Mouse (Mus musculus) embryo, embryonic 11 days (tissue): ENCODE measurements around the gene Ube2d1.
A peak's percentile ranks its signal among the peaks of the same experiment; 100 is the strongest.

ENCODE experiments used
- DNase-seq: peaks from one replicate; pipeline ENCODE4 v3.0.0-alpha.2; 2015

The Ube2d1 gene

DNA sequence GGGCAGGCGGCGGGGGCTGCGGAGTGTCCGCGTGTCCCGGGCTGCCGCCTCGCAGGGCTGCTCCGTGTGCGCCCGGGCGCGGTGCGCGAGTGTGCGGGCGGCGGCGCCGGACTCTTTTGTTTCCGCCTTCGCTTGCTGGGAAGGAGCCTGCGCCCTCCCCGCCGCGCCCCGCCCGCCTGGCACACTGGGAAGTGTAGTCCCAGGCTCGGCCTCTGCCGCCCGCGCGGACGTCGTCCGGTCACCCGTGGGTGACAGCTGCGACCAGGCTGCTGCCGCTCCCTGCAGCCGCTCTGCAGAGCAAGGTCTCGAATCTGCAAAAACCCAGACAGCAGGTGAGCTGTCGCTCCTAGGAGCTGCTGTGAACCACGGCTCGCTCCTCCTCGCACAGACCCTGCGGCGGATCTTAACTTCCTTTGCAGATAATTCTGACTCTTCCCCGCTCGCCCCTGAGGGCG lies at the start of gene Ube2d1:
TSS of gene Ube2d1 (minus strand) at position 137 of the 455 bp plus-strand sequence.
- DNase-seq = peak; percentile 91

DNA sequence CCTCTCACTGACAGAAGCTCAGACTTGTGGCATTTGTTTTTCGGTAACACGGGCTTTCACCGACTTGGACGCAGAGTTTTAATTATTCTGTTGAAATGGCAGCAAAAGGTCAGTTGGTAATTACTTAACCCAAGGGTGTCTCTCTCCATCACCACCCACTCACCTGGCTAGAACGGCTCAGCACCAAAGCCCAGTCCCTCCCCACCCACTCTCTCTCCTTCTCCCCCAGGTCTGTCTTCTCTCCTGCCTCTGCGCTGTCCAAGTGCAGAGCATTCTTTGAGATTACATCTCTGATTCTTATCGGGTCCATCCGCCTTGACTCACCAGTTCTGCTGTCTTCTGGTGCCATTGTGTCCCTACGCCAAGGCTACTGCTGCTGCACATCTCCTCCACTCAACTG lies 47.8 kb upstream of the Ube2d1 start:
- DNase-seq = no peak

DNA sequence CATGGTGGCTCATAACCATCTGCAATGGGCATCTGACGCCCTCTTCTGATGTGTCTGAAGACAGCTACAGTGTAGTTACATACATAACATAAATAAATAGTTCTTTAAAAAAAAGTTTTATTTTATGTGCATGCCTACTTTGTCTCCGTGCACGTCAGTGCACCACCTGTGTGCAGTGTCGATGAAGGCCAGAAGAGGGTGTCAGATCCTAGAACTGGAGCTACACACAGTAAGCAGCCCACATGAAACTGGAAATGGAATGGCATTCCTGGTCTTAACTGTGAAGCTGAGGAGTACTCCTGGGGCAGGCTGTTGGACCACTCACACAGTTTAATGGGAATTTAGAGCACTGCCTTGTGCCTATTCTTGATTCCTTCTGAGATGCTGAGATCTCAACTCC lies 47.3 kb upstream of the Ube2d1 start:
- no peak for DNase-seq

DNA sequence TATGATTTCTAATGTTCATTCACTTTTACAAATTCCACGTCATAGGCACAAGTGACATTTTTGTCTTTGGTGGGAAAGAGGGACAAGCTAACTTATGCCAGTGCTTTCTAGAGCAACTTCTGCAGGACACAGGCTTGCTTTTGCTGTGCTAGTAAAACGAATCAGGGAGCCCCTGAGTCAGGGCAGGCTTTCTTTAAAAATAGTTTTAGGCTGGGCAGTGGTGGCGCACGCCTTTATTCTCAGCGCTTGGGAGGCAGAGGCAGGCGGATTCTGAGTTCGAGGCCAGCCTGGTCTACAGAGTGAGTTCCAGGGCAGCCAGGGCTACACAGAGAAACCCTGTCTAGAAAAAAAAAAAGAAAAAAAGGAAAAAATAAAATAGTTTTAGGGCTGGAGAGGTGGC lies 46.8 kb upstream of the Ube2d1 start:
- no peak for DNase-seq

- no peak for DNase-seq
Observed at GRCm38 (mm10) chr10:71330070-71330469, 45.0 kb upstream of the Ube2d1 start.

- no peak for DNase-seq
Observed at GRCm38 (mm10) chr10:71329295-71329694, 44.2 kb upstream of the Ube2d1 start.

- DNase-seq = no peak
Observed at GRCm38 (mm10) chr10:71328870-71329269, 43.8 kb upstream of the Ube2d1 start.

- no peak for DNase-seq
Observed at GRCm38 (mm10) chr10:71328382-71328781, 43.3 kb upstream of the Ube2d1 start.

GRCm38 (mm10) chr10:71327386-71327785 lies 42.3 kb upstream of the Ube2d1 start:
- DNase-seq = no peak

DNA sequence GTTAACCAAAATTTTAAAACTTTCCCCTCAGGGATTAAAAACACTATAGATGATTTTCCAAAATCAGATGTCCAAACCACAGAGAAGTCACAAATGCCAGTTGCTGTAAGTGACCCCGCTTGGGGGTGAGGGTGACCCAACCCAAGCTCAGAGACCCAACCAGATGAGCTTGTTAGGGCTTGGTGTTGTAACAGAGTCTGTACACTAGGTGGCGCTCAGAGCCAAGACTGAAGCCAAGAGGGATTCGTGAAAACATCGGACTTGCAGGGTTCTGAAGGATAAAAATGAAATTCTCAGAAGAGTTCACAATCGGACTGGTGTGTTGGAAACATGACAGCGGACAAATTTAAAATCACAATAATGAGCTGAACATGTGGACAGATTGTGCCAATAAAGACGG lies 41.7 kb upstream of the Ube2d1 start:
- DNase-seq = peak; percentile 78

DNA sequence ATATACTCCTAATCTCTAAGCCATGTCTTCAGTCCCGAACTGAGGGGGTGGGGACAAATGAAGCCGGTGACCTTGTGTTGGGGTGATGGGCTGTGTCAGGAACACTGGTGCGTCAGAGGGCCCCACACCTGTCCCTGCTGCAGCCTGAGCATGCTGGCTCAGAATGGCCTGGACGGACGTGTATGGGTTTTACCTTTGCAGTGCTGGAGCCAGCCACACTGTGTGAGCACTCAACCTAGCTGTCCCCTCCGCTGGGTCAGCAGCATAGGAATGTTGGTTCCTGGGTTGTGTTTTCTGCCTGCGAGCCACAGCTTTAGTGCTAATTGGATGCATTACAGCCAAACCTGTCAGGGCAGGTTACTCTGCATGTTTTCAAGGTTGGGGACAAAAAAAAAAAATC lies 41.1 kb upstream of the Ube2d1 start:
- DNase-seq = no peak

DNA sequence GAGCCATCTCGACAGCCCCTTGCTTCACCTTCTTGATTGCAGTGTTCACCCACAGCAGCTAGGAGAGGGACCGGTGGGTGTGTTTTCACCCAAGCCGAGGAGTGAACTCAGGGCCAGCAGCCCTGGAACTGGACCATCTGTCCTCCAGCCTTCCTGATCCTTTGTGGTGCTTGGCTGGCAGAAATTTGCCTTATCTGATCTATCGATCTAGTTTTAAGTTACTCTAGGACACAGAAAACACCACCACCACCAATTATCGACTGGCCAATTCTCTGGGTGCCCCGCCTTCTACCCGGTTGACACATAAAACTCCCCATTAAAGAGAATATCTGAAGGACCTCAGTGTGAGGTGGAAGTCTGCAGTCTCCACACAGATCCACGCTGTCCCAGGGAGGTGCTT lies 38.6 kb upstream of the Ube2d1 start:
- DNase-seq = no peak

- DNase-seq = no peak
Observed at GRCm38 (mm10) chr10:71316497-71316896, 31.4 kb upstream of the Ube2d1 start.

DNA sequence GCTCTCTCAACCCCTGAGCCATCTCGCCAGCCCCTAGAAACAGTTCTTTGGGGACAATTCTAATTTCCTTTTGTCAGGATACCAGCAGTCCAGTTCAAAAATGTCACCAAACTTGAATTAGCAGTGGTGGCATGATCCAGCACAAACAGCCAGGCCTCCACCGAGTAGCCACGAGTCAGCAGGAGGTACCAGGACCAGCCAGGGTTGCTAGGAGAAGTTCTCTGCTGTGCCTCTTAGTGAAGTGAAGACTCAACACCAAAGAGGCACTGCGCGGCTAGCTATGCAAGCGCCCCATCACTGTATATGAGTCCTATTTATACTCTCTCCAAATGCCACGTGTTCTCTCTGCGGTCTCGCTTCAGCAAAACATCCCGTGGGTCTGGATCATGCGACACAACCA lies 31.0 kb upstream of the Ube2d1 start:
- no peak for DNase-seq

DNA sequence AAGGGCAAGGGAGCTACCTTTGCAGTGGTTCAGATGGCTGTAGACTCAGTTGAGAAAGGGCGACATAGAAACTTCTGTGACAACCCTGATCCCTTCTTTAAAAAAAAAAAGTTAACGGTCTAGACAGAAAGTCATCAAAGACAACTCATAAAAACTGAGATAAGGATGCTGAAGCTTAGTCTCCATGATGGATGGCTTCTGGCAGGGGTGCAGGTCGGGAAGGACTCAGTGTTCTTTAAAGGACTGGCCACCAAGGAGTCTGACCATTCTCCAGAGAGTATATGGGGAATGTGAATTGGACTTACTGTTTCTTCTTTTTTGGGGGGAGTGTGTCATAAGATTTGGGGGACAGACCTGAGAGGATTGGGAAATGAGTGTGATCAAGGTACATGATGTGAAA lies 29.5 kb upstream of the Ube2d1 start:
- DNase-seq = no peak

- DNase-seq = no peak
Observed at GRCm38 (mm10) chr10:71310288-71310687, 25.2 kb upstream of the Ube2d1 start.

DNA sequence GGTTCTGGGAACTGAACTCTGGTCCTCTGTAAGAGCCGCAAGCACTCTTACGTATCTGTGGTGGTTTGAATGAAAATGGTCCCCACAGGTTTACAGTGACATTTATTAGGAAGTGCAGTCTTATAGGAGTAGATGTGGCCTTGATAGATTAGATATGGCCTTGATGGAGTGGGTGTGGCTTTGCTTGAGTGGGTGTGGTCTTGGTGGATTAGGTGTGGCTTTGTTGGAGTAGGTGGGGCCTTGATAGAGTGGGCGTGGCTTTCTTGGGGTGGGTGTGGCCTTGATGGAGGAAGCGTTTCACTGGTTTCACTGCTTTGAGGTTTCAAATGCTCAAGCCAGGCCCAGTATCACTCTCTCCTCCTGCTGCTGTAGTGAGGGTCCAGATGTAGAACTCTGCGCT lies 23.1 kb upstream of the Ube2d1 start:
- no peak for DNase-seq

GRCm38 (mm10) chr10:71306759-71307158 lies 21.7 kb upstream of the Ube2d1 start:
- DNase-seq = no peak

DNA sequence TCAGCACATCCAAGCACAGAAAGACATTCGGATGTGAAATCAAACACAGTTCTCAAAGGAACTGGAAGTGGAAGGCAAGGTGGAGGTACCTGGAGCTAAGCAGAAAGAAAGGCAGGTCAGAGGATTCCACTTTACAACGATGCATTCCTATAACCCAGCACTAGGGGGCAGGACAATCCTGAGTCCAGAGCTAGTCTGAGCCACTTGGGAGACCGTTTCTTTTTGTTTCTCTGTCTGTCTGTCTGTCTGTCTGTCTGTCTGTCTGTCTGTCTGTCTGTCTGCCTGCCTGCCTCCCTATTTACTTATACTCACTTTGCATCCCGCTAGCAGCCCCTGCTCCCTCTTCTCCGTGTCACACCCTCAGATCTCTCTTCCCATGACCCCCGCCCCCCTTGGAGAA lies 21.1 kb upstream of the Ube2d1 start:
- peak; percentile 66 for DNase-seq

DNA sequence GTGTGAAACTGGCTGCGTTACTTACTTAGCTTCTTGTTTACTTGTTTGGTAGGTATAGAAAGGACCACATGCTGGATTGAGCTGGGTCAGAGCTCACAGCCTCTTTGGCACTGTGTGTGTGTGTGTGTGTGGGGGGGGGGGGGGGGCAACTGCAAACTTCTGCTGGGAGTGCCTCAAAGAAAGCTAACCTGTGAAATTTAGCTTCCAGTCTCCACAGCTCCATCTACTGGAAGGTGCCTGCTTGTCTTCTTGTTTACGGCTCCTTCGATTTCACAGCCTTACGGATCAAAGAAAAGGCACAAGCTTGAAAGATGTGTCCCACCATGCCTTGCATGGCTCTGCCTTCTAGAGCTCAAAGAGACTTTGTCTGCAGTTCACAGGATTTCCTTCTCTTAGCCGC lies 17.4 kb upstream of the Ube2d1 start:
- DNase-seq = peak; percentile 58

DNA sequence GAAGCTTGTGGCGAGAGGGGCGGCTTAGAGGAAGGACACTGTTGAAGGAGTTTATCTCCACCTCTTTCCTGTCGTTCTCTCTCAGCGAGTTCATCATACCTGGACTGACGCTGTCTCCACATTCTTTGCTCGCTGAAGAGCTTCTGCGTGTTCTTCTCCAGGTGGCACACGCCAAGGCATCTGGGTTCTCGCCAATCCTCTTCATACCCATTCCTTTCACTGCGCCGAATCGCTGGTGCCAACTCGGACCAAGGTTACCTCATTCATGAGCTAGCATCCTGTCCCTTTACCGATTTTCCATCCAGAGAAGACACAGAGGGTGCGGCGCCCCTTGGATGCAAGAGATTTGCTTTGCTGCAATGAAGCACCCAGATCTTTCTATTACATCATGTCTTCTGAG lies 15.1 kb upstream of the Ube2d1 start:
- no peak for DNase-seq

- DNase-seq = no peak
Observed at GRCm38 (mm10) chr10:71293245-71293644, 8.2 kb upstream of the Ube2d1 start.

DNA sequence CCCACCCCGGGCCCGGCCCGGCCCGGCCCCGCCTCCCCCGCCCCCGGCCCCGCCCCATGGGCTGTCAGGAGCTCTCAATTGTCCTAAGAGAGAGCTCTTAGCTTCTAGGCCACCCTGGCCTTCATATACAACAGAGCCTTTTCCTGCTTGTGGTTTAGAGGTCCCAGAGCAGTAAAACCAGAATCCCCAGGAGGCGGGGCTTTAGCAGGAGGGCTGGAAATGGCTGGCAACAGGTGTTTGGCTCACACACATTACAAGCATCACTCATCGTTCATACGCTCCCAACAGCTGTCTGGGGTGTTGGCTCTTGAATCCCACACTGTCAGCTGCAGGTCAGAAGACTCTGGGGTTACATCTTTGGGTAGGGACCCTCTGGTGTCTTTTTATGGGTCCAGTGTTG lies 7.2 kb upstream of the Ube2d1 start:
- peak; percentile 44 for DNase-seq

DNA sequence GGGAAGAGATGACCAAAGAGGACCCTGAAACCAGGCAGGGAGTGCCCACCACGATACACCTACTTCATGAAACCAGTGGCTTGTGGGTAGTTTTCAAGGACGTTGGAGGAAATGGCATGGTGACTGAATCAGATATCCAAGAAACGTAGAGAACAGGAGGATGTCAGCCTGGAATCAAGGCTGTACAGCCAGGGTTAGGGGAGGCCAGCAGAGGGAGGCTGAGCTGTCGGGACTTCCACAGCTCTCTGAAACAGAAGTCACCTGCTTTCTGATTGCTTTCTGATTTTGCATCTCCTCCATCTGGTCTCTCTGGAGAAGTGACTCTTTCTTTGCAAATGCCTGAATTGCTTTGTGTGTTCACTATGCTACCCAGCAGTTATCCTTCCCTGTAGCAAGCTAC lies 6.7 kb upstream of the Ube2d1 start:
- no peak for DNase-seq

DNA sequence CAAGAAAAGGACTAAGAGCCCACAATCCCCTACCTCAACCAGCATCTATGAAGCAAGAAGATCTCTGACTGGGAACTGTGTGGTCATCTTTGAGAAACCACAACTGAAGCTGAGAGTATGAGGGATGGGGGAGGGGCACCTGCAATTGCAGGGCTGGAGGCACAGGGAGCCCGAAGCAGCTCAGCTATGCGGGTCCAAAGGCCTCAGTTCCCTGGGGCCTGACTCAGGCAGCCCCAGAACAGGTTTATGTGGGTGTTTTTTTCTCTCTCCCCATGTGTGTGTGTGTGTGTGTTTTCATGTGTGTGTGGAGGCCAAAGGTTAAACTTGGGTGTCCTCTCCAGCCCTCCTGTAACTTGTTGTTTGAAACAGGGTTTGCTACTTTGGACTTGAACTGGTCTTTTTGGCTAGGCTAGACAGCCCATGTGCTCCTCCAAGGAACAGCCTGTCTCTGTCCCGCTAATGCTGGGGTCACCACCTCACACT lies 6.2 kb upstream of the Ube2d1 start:
- no peak for DNase-seq
